Mouse (Mus musculus): ENCODE data around the gene Syt7.

The Syt7 gene

GRCm38 (mm10) chr19:10421986-10422976 lies 33.4 kb downstream of the Syt7 start:
- no peak for DNase-seq (ENCODE audit: extremely low read depth, low read depth, low spot score)

GRCm38 (mm10) chr19:10424751-10425150 lies 35.9 kb downstream of the Syt7 start:
- no peak for DNase-seq (ENCODE audit: extremely low read depth, low read depth, low spot score)

GRCm38 (mm10) chr19:10425484-10426270 lies 36.8 kb downstream of the Syt7 start:
- DNase-seq (ENCODE audit: extremely low read depth, low read depth, low spot score) = no peak

GRCm38 (mm10) chr19:10426312-10426711 lies 37.4 kb downstream of the Syt7 start:
- no peak for DNase-seq (ENCODE audit: extremely low read depth, low read depth, low spot score)

GRCm38 (mm10) chr19:10426793-10427192 lies 37.9 kb downstream of the Syt7 start:
- no peak for DNase-seq (ENCODE audit: extremely low read depth, low read depth, low spot score)

- DNase-seq (ENCODE audit: extremely low read depth, low read depth, low spot score) = no peak
Observed at GRCm38 (mm10) chr19:10427431-10427830, 38.5 kb downstream of the Syt7 start.

GRCm38 (mm10) chr19:10429371-10429770 lies 40.5 kb downstream of the Syt7 start:
- no peak for DNase-seq (ENCODE audit: extremely low read depth, low read depth, low spot score)

- DNase-seq (ENCODE audit: extremely low read depth, low read depth, low spot score) = no peak
Observed at GRCm38 (mm10) chr19:10431410-10431809, 42.5 kb downstream of the Syt7 start.

GRCm38 (mm10) chr19:10431841-10432240 lies 43.0 kb downstream of the Syt7 start:
- DNase-seq (ENCODE audit: extremely low read depth, low read depth, low spot score) = no peak

GRCm38 (mm10) chr19:10433225-10433624 lies 44.3 kb downstream of the Syt7 start:
- DNase-seq (ENCODE audit: extremely low read depth, low read depth, low spot score) = no peak

- no peak for DNase-seq (ENCODE audit: extremely low read depth, low read depth, low spot score)
Observed at GRCm38 (mm10) chr19:10433879-10434540, 45.1 kb downstream of the Syt7 start.

- no peak for DNase-seq (ENCODE audit: extremely low read depth, low read depth, low spot score)
Observed at GRCm38 (mm10) chr19:10434927-10435326, 46.0 kb downstream of the Syt7 start.

GRCm38 (mm10) chr19:10435908-10436307 lies 47.0 kb downstream of the Syt7 start:
- no peak for DNase-seq (ENCODE audit: extremely low read depth, low read depth, low spot score)

GRCm38 (mm10) chr19:10436726-10437125 lies 47.8 kb downstream of the Syt7 start:
- no peak for DNase-seq (ENCODE audit: extremely low read depth, low read depth, low spot score)

- DNase-seq (ENCODE audit: extremely low read depth, low read depth, low spot score) = peak; percentile 86
Observed at GRCm38 (mm10) chr19:10437521-10437920, 48.6 kb downstream of the Syt7 start.

- no peak for DNase-seq (ENCODE audit: extremely low read depth, low read depth, low spot score)
Observed at GRCm38 (mm10) chr19:10444685-10445369, 55.9 kb downstream of the Syt7 start.

- no peak for DNase-seq (ENCODE audit: extremely low read depth, low read depth, low spot score)
Observed at GRCm38 (mm10) chr19:10448275-10448674, 59.4 kb downstream of the Syt7 start.

GRCm38 (mm10) chr19:10449190-10449589 lies 60.3 kb downstream of the Syt7 start:
- DNase-seq (ENCODE audit: extremely low read depth, low read depth, low spot score) = no peak

- no peak for DNase-seq (ENCODE audit: extremely low read depth, low read depth, low spot score)
Observed at GRCm38 (mm10) chr19:10449708-10450107, 60.8 kb downstream of the Syt7 start.

GRCm38 (mm10) chr19:10454718-10455436 lies 66.0 kb downstream of the Syt7 start:
- no peak for DNase-seq (ENCODE audit: extremely low read depth, low read depth, low spot score)

Measured in fat pad, adult 2 months (tissue).